Mouse (Mus musculus) Patski (cell line): Measurements from ENCODE around the gene Ptpn3. TPM values are rescaled to one million over a fixed set of nuclear protein-coding genes. Genes with fewer than 3 reads are reported as not detected.

Experiments used
- ATAC-seq: fragments of 100-300 bp; one replicate; pipeline ENCODE4 v1.8.0; 2021
- CTCF ChIA-PET: fragments of 350-600 bp; sonication (Branson Sonifier 250); formaldehyde crosslinking; loops from one replicate; lab custom pipeline; 2022; ENCODE audit warnings: inconsistent platforms; lab: Charles Lee
- POLR2A ChIA-PET: fragments of 350-600 bp; sonication (Branson Sonifier 250); formaldehyde crosslinking; loops from one replicate; lab custom pipeline; 2022; ENCODE audit warnings: antibody characterized with exemption, inconsistent platforms; lab: Charles Lee
- DNase-seq: peaks from one replicate; pipeline ENCODE4 v3.0.0-alpha.2; 2011; ENCODE audit warnings: low read depth, low spot score
- H3K27me3 ChIP-seq: fragments of 371-371 bp; one replicate; pipeline ENCODE4 v1.5.1; 2021
- CTCF ChIP-seq: fragments of 100-300 bp; IDR thresholded peaks from one replicate; pipeline ENCODE4 v1.5.1; 2021
- in situ Hi-C: fragments of 300-500 bp; cut with MboI; formaldehyde crosslinking; loops from 3 replicates; pipeline ENCODE4 v1.11.1; 2018; ENCODE audit warnings: low pct_unique_long_range_greater_than_20kb, mixed read lengths
- polyA plus RNA-seq: library from polyadenylated mRNA; unstranded; gene quantifications from one replicate; pipeline ENCODE4 v1.2.3, GENCODE M21; 2021

Gene Ptpn3
- 27.5 TPM for polyA plus RNA-seq

DNA sequence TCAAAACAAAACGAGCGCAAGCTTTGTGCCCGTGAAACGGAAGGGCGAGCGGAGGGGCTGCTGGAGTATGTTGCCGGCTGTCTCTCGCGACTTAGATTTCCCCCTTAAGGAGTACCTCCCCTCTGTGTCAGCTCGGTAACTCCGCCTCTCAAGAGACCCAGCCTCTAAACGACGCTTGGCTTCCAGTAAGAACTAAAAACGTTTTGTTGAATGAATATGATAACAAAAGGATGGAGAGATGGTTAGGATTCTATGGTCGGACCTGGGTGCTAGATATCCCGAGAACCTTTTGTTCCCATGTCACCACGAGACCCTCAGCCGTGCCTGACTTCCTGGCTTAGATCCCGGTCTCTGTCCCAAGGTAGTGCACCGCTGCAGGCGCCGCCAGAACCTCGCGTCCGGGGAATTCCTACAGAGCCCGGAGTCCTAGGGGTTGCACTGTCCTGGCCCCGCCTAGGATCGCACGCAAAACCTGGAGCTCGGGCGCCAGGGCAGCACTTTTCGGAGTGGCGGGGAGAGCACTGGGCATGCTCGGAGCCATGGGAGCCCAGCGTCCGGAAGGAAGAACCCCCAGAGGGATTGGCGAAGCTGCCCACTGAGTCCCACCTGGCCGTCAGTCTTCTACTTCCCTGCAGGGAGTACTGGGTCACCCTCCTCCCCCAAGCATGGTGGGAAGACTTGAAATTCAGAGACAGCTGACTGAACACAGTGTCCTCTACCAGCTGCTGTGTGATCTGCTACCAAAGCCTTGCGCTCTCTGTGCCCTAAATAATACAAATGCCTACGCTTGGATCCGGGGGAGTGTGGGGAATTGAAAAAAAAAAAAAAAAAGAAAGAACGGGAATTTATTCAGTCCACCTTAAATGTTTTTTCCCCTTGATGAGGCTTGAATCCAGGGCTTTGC lies at the start of gene Ptpn3:
Gene Ptpn3, minus strand, starts transcription at position 428 of the 904 bp plus-strand sequence.
- ATAC-seq (peak; percentile 78), DNase-seq (peak; percentile 58)
- ChIA-PET POLR2A (interaction anchor here (0.7 kb wide), 3 partner anchors 36 to 411 kb away, joined by 3 read pairs; no protein-coding TSS in a partner anchor), CTCF (interaction anchor here (1.1 to 1.5 kb wide), 2 partner anchors 10 to 26 kb away, joined by 4 to 7 read pairs; no protein-coding TSS in a partner anchor)
- H3K27me3 ChIP-seq: no peaks in the 10 kb centered on the region
- no peak for TF ChIP-seq CTCF
- in situ Hi-C loops: no loop called here

DNA sequence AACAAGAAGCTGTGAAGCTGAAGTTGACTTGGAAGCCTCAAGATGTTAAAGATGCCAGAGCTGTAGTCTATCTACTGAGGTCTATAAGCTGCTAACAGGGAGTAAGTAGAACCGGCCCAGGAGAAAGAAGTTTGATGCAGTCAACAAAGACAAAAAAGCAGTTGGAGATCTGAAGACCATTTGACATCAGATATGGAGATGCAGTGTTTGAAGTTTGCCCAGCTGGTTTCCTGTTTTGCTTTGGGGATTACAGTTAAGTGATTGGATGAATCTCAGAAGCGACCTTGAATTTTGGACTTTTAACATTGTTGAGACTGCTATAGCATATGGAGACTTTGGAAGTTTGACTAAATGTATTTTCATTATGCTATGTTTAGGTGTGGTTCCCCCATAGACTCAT lies 48.9 kb upstream of the Ptpn3 start:
- in situ Hi-C loops: no loop called here
- no peak for ATAC-seq
- no peak for TF ChIP-seq CTCF
- DNase-seq: no peak
- CTCF ChIA-PET: no interaction called here
- no peaks in the 10 kb centered on the region for H3K27me3 ChIP-seq
- POLR2A ChIA-PET: interaction anchor here (0.6 kb wide), 1 partner anchor 269 kb away, joined by 3 read pairs; no protein-coding TSS in a partner anchor

DNA sequence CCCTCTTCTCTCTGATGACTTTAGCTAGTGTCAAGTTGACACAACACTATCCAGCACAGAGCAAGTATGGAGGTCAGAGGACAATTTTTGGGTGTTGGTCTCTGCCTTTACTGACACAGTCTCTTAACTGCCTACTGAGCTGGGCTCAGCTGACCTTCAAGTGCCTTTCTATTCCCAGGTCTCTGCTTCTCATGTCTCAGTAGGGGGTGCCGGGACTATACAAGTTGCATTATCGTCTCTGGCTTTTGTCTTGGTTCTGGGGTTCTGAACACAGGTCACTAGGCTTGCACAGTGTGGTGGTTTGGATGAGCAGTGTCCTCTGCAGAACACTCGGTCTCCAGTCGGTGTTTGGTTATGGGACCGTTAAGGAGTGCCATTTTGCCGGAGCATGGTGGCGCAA lies 42.4 kb upstream of the Ptpn3 start:
- in situ Hi-C loops: no loop called here
- DNase-seq: no peak
- POLR2A ChIA-PET: no interaction called here
- no peak for TF ChIP-seq CTCF
- no peaks in the 10 kb centered on the region for H3K27me3 ChIP-seq
- no peak for ATAC-seq
- CTCF ChIA-PET: no interaction called here

DNA sequence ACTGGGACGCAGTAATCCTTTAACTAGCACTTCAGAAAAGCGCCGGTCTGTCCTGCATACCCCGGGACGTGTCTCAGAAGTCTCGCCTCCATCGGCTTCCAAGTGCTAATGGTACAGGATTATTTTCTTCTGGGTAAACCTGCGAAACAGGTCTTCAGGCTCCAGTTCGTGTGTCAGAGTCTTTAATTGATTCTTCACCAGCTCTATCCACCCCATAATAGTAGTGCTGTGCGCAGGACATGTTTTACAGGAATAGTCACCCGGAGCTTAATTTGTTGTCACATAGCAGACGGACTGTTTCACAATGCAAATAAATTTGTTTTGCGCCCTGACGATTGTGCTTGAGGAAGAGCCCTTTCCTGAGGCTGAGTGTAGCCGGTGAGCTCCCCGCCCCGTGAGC lies 37.3 kb upstream of the Ptpn3 start:
- POLR2A ChIA-PET: no interaction called here
- in situ Hi-C loops: no loop called here
- CTCF ChIA-PET: no interaction called here
- no peak for DNase-seq
- TF ChIP-seq CTCF: no peak
- ATAC-seq: no peak
- H3K27me3 ChIP-seq: no peaks in the 10 kb centered on the region

DNA sequence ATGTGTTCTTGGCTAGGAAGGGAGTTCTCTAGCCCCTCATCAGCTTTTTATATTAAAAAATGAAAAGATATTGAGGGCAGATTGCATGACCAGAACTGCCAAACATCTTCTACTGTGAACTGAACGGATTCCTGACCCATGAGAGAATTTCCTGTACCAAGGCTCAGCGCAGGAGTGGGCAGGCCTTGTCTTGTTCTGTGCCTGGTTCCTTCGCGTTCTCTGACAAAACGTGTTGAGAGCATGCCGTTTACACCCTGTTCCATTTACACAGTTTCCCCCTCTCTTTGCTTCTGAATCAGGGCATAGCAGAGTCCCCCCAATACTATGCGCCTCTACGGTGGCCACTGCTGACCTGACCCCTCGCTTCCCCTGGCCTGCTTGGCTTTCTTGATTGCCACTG lies 36.4 kb upstream of the Ptpn3 start:
- in situ Hi-C loops: no loop called here
- no peak for ATAC-seq
- ChIA-PET POLR2A (no interaction called here), CTCF (no interaction called here)
- no peak for TF ChIP-seq CTCF
- no peak for DNase-seq
- H3K27me3 ChIP-seq: no peaks in the 10 kb centered on the region

DNA sequence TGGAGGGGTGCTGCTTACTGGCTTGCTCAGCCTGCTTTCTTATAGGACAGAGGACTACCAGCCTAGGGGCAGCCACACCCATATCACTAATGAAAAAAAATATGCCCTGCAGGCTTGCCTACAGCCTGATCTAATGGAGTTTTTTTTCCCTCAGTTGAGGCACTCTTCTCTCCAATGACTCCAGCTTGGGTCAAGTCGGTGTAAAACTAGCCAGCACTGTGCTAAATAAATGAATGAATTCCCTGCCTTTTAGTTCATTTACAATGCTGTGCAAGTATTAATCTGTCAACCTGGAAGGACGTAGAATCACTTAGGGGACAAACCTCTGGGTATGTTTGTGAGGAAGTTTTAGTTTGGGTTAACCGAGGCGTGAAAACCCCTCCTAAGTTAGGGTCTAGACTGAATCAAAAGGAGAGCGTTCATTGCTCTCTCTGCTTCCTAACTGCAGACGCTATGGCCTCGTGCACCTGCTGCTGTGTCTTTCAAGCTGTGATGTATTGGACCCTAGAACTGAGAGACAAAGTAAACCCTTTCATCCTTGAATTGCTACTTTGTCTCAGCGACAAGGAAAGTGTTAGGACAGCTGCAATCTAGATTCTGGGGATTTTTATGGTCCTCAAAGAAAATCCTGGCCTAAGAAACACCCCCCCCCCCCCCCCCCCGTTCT lies 33.5 kb upstream of the Ptpn3 start:
- DNase-seq: no peak
- TF ChIP-seq CTCF: no peak
- in situ Hi-C loops: no loop called here
- POLR2A ChIA-PET: no interaction called here
- no peak for ATAC-seq
- CTCF ChIA-PET: no interaction called here
- H3K27me3 ChIP-seq: no peaks in the 10 kb centered on the region

DNA sequence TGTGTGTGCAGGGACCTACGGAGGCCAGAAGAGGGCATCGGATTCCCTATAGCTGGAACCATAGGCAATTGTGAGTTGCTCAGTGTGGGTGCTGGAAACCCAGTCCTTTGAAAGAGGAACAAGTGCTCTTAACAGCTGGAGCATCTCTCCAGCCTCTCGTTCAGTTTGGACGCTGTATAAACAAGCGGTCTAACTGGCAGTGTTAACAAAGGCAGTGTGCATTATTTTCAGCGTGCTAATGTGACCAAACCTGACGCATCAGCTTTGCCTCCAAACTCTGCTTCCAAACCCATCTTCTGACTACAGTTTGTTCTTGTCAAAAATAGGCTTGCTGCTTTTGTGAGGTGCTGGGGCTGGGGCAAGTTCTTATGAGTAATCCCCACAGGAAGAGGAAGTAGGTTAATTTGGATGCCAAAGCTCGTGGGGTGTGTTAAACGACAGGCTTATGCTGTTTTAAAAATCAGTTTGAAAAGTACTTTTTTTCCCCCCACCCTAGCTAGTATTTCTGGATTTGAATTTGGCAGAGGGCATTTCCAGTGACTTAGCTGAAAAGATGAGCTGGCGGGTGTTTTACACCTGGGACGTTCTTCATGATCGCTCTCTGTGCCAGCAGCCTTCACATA lies 32.4 kb upstream of the Ptpn3 start:
- no peaks in the 10 kb centered on the region for H3K27me3 ChIP-seq
- in situ Hi-C loops: no loop called here
- no peak for ATAC-seq
- ChIA-PET POLR2A (no interaction called here), CTCF (no interaction called here)
- DNase-seq: no peak
- no peak for TF ChIP-seq CTCF

DNA sequence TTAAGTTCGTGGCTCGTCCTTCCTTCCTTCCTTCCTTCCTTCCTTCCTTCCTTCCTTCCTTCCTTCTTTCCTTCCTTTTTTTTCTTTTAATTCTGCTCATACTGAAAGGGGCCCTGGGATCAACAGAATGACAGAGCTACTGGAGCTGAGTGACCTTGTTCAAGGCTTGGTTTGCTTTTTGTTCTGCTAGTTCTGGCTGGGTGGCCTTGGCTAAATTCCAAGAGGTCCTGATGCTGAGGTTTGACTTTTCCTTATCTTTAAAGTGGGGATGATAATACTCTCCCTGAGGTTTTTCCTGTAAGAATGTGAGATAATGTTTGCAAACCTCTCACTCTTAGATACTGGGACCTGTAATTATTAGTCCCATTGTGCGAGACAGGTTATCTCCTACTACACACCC lies 30.9 kb upstream of the Ptpn3 start:
- H3K27me3 ChIP-seq: no peaks in the 10 kb centered on the region
- ATAC-seq: no peak
- DNase-seq: no peak
- TF ChIP-seq CTCF: no peak
- POLR2A ChIA-PET: no interaction called here
- in situ Hi-C loops: no loop called here
- CTCF ChIA-PET: no interaction called here

DNA sequence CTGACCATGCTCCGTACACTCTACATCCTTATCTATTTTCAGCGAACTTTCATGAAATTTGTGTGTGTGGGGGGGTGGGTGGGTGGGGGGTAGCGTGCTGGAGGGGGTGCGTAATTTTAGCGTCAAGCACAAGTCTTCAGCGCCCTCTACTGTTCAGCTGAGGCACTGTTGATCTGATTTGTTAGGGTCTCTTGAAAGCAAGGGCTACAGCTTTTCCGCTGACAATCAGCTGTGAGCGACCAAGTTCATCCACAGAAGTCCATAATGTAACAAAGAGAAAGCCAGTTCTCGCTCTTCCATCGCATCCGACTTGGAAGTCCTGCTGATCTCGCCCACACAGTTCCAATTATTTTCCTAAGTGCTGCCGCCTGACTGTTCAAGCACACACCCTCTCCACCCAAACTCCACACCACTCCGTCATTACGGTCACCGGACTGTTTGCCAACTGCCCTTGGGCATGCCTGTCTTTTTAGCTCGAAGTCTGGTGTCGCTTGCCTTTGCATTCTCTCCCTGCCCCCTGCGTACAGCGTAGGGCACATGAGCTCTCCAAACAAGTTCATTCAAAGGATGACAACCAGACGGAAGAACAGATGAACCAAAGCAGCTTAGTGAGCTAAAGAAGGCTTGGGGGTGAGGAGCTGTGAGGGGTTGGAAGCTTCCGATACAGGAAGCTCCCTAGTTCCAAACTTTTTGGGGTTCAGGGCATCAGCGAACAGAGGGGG lies 19.1 kb upstream of the Ptpn3 start:
- in situ Hi-C loops: no loop called here
- no peak for DNase-seq
- ChIA-PET POLR2A (no interaction called here), CTCF (interaction anchor here (1.0 to 1.7 kb wide), 7 partner anchors 15 to 74 kb away, joined by 3 to 6 read pairs (median 4); no protein-coding TSS in a partner anchor)
- ATAC-seq: no peak
- H3K27me3 ChIP-seq: no peaks in the 10 kb centered on the region
- peak; percentile 48 for TF ChIP-seq CTCF
